Mouse (Mus musculus): Measurements from ENCODE around the gene Prss3. TPM values are rescaled to one million over a fixed set of nuclear protein-coding genes. Genes with fewer than 3 reads are reported as not detected.
"Not testable (repeated sequence)": the region's sequence is repeated elsewhere in the genome, so short reads cannot be mapped to it uniquely, and the experiment has no call there.

The Prss3 gene
- not detected in 2 replicates for polyA plus RNA-seq (2014; fragmentation: Nextera tagmentation; extraction: Ambion mirVana)

GRCm38 (mm10) chr6:41377578-41377977 is at the start of gene Prss3:
TSS of gene Prss3 (minus strand) at chr6:41377678.
- H3K4me2 ChIP-seq (ENCODE audit: low read length); H3K4me3 ChIP-seq (replicated peaks; ENCODE audit: low read depth, low read length); H3K27me3 ChIP-seq (ENCODE audit: control insufficient read depth, insufficient read depth, low read length); DNase-seq; H3K36me3 ChIP-seq (ENCODE audit: control insufficient read depth, insufficient read depth, low read length); ATAC-seq (ENCODE audit: low FRiP score, low TSS enrichment); H3K27ac ChIP-seq (replicated peaks; ENCODE audit: low read depth, low read length); H3K9ac ChIP-seq (replicated peaks; ENCODE audit: low read length); H3K4me1 ChIP-seq (ENCODE audit: control insufficient read depth, insufficient read depth, low read length); H3K9me3 ChIP-seq (ENCODE audit: control insufficient read depth, low read length): not testable (repeated sequence)

GRCm38 (mm10) chr6:41392056-41392455 is 14.6 kb upstream of the Prss3 start, which contains the start of gene Gm5771:
TSS of gene Gm5771 (plus strand) at chr6:41392356.
- not testable (repeated sequence) for DNase-seq; H3K36me3 ChIP-seq (ENCODE audit: control insufficient read depth, insufficient read depth, low read length); H3K9me3 ChIP-seq (ENCODE audit: control insufficient read depth, low read length); H3K27ac ChIP-seq (replicated peaks; ENCODE audit: low read depth, low read length); H3K4me1 ChIP-seq (ENCODE audit: control insufficient read depth, insufficient read depth, low read length); ATAC-seq (ENCODE audit: low FRiP score, low TSS enrichment); H3K27me3 ChIP-seq (ENCODE audit: control insufficient read depth, insufficient read depth, low read length); H3K9ac ChIP-seq (replicated peaks; ENCODE audit: low read length); H3K4me3 ChIP-seq (replicated peaks; ENCODE audit: low read depth, low read length); H3K4me2 ChIP-seq (ENCODE audit: low read length)

GRCm38 (mm10) chr6:41391640-41392039 is 14.2 kb upstream of the Prss3 start:
- ATAC-seq (ENCODE audit: low FRiP score, low TSS enrichment); H3K9ac ChIP-seq (replicated peaks; ENCODE audit: low read length); H3K9me3 ChIP-seq (ENCODE audit: control insufficient read depth, low read length); H3K4me1 ChIP-seq (ENCODE audit: control insufficient read depth, insufficient read depth, low read length); H3K4me3 ChIP-seq (replicated peaks; ENCODE audit: low read depth, low read length); H3K27ac ChIP-seq (replicated peaks; ENCODE audit: low read depth, low read length); H3K27me3 ChIP-seq (ENCODE audit: control insufficient read depth, insufficient read depth, low read length); H3K36me3 ChIP-seq (ENCODE audit: control insufficient read depth, insufficient read depth, low read length); DNase-seq; H3K4me2 ChIP-seq (ENCODE audit: low read length): not testable (repeated sequence)
- 74% methylated on average over 1 of the region's 1 CpGs for WGBS

GRCm38 (mm10) chr6:41386781-41387180 is 9.3 kb upstream of the Prss3 start:
- 77% methylated on average over 2 of the region's 2 CpGs for WGBS
- no peaks in the 10 kb centered on the region for H3K27me3 ChIP-seq (ENCODE audit: control insufficient read depth, insufficient read depth, low read length)
- H3K4me3 ChIP-seq (replicated peaks; ENCODE audit: low read depth, low read length), result no peak overlapping the region
- no peaks in the 10 kb centered on the region for H3K36me3 ChIP-seq (ENCODE audit: control insufficient read depth, insufficient read depth, low read length)
- DNase-seq, result no peak
- H3K4me2 ChIP-seq (ENCODE audit: low read length), result no peak overlapping the region
- no peak overlapping the region for H3K27ac ChIP-seq (replicated peaks; ENCODE audit: low read depth, low read length)
- no peak overlapping the region for H3K9ac ChIP-seq (replicated peaks; ENCODE audit: low read length)
- ATAC-seq (ENCODE audit: low FRiP score, low TSS enrichment), result no peak
- no peaks in the 10 kb centered on the region for H3K4me1 ChIP-seq (ENCODE audit: control insufficient read depth, insufficient read depth, low read length)
- no peaks in the 10 kb centered on the region for H3K9me3 ChIP-seq (ENCODE audit: control insufficient read depth, low read length)

- not testable (repeated sequence) for H3K9me3 ChIP-seq (ENCODE audit: control insufficient read depth, low read length); H3K27ac ChIP-seq (replicated peaks; ENCODE audit: low read depth, low read length); ATAC-seq (ENCODE audit: low FRiP score, low TSS enrichment); H3K4me3 ChIP-seq (replicated peaks; ENCODE audit: low read depth, low read length); H3K4me2 ChIP-seq (ENCODE audit: low read length); DNase-seq; H3K9ac ChIP-seq (replicated peaks; ENCODE audit: low read length); H3K36me3 ChIP-seq (ENCODE audit: control insufficient read depth, insufficient read depth, low read length); H3K4me1 ChIP-seq (ENCODE audit: control insufficient read depth, insufficient read depth, low read length); H3K27me3 ChIP-seq (ENCODE audit: control insufficient read depth, insufficient read depth, low read length)
- WGBS, result 100% methylated on average over 1 of the region's 2 CpGs
Measured at GRCm38 (mm10) chr6:41373772-41374171, 3.7 kb downstream of the Prss3 start.

- DNase-seq (no peak), ATAC-seq (ENCODE audit: low FRiP score, low TSS enrichment) (no peak)
- Histone ChIP-seq H3K27me3 (ENCODE audit: control insufficient read depth, insufficient read depth, low read length) (no peaks in the 10 kb centered on the region), H3K4me2 (ENCODE audit: low read length) (no peak within 1 kb of the TSS), H3K9me3 (ENCODE audit: control insufficient read depth, low read length) (no peaks in the 10 kb centered on the region), H3K36me3 (ENCODE audit: control insufficient read depth, insufficient read depth, low read length) (no peaks in the 10 kb centered on the region), H3K4me3 (replicated peaks; ENCODE audit: low read depth, low read length) (no peak within 1 kb of the TSS), H3K27ac (replicated peaks; ENCODE audit: low read depth, low read length) (no peak within 1 kb of the TSS), H3K9ac (replicated peaks; ENCODE audit: low read length) (no peak within 1 kb of the TSS), H3K4me1 (ENCODE audit: control insufficient read depth, insufficient read depth, low read length) (no peaks in the 10 kb centered on the region)
- 80% methylated on average over 2 of the region's 2 CpGs for whole genome bisulfite sequencing
Measured at GRCm38 (mm10) chr6:41353932-41354331, 23.5 kb downstream of the Prss3 start, which contains the start of gene Try10. TSS of gene Try10 (plus strand) at chr6:41354105.

Other genes starting within 250 kb of the Prss3 start
- not detected in 2 replicates for gene Try4, start 75.4 kb downstream of the Prss3 start, polyA plus RNA-seq (2014; fragmentation: Nextera tagmentation; extraction: Ambion mirVana)
- 0.64 TPM in 1 of 2 replicates, not detected in the other for gene Try5, start 60.8 kb downstream of the Prss3 start, polyA plus RNA-seq (2014; fragmentation: Nextera tagmentation; extraction: Ambion mirVana)
- gene Try10, start 23.6 kb downstream of the Prss3 start, polyA plus RNA-seq (2014; fragmentation: Nextera tagmentation; extraction: Ambion mirVana), result not detected in 2 replicates
- gene Gm5771, start 14.7 kb upstream of the Prss3 start, polyA plus RNA-seq (2014; fragmentation: Nextera tagmentation; extraction: Ambion mirVana), result not detected in 2 replicates
- not detected in 2 replicates for gene Gm10334, start 68.5 kb upstream of the Prss3 start, polyA plus RNA-seq (2014; fragmentation: Nextera tagmentation; extraction: Ambion mirVana)
- gene Prss1, start 81.3 kb upstream of the Prss3 start, polyA plus RNA-seq (2014; fragmentation: Nextera tagmentation; extraction: Ambion mirVana), result not detected in 2 replicates
- not detected in 2 replicates for gene Prss2, start 144.1 kb upstream of the Prss3 start, polyA plus RNA-seq (2014; fragmentation: Nextera tagmentation; extraction: Ambion mirVana)
- gene Ephb6, start 227.8 kb upstream of the Prss3 start, polyA plus RNA-seq (2014; fragmentation: Nextera tagmentation; extraction: Ambion mirVana), result 36.3 and 38.5 TPM in 2 replicates

All from midbrain, embryonic 14.5 days (tissue).